Mouse (Mus musculus) olfactory bulb, adult 2 months (tissue): ENCODE data around the gene Rpl27.

Experiments used
- CTCF ChIP-seq: fragments of 200-500 bp; IDR thresholded peaks from 2 replicates; pipeline ENCODE4 v1.5.1; 2012; ENCODE audit warnings: low read depth, mild to moderate bottlenecking, low read length, moderate library complexity; ENCODE audit not compliant: insufficient read depth
- POLR2A ChIP-seq: fragments of 200-500 bp; IDR thresholded peaks from 2 replicates; pipeline ENCODE4 v1.6.1; 2012; ENCODE audit warnings: mild to moderate bottlenecking, low read depth, low read length, moderate library complexity; ENCODE audit not compliant: insufficient read depth

DNA sequence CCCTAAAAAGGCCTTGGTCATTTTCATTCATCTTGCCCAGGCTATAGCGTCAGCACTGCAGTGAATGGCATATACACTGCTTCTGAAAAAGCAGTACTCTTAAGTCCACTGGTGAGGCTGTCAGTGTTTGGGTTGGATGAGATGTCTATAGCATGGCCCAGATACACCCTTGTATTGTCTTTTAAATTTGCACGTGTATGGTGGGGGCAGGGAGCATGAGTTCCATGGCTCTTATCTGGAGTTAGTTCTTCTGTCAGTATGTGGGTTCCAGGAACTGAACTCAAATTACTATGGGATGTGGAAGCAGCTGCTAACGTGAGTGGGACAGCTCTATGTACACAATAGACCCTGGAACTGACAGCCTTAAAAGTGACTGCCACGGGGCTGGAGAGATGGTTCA, 6.3 kb upstream of the Rpl27 start:
- TF ChIP-seq CTCF (no peak), POLR2A (no peak)
